Mouse (Mus musculus) intestine, embryonic 15.5 days (tissue): ENCODE measurements around the gene Slc39a11. TPM values are rescaled to one million over a fixed set of nuclear protein-coding genes. Genes with fewer than 3 reads are reported as not detected.

ENCODE experiments used
- ATAC-seq: fragments of 200-750 bp; cut with Nextera tagmentation; 2 replicates; pipeline ENCODE4 v1.8.0; 2017; ENCODE audit warnings: moderate TSS enrichment, moderate library complexity
- H3K27ac ChIP-seq: fragments of 300-500 bp; sonication (generic); 2 replicates; pipeline ENCODE4 v1.5.1; 2015; ENCODE audit warnings: mild to moderate bottlenecking, inconsistent platforms
- H3K27me3 ChIP-seq: fragments of 300-500 bp; sonication (generic); replicated peaks from 2 replicates; pipeline ENCODE4 v1.6.1; 2015; ENCODE audit warnings: inconsistent platforms
- H3K36me3 ChIP-seq: fragments of 300-500 bp; sonication (generic); 2 replicates; pipeline ENCODE4 v1.6.1; 2015; ENCODE audit warnings: inconsistent platforms
- H3K4me1 ChIP-seq: fragments of 300-500 bp; sonication (generic); replicated peaks from 2 replicates; pipeline ENCODE4 v1.6.1; 2015; ENCODE audit warnings: inconsistent platforms
- H3K4me2 ChIP-seq: fragments of 300-500 bp; sonication (generic); replicated peaks from 2 replicates; pipeline ENCODE4 v1.6.1; 2015; ENCODE audit warnings: mild to moderate bottlenecking, inconsistent platforms
- H3K4me3 ChIP-seq: fragments of 300-500 bp; sonication (generic); replicated peaks from 2 replicates; pipeline ENCODE4 v1.5.1; 2015; ENCODE audit warnings: inconsistent platforms
- H3K9ac ChIP-seq: fragments of 300-500 bp; sonication (generic); 2 replicates; pipeline ENCODE4 v1.6.1; 2015; ENCODE audit warnings: inconsistent platforms
- H3K9me3 ChIP-seq: fragments of 300-500 bp; sonication (generic); 2 replicates; pipeline ENCODE4 v1.6.1; 2016; ENCODE audit warnings: inconsistent platforms
- WGBS: fragments of 180-500 bp; shearing (Covaris S2); methylation state at CpG from one replicate; pipeline ENCODE4 v1.1.7; 2015; 5-methylcytosine and 5-hydroxymethylcytosine counted together
- polyA plus RNA-seq: library from polyadenylated mRNA; unstranded; fragments of >200 nt; fragmentation: Nextera tagmentation; extraction: Ambion mirVana; gene quantifications from 2 replicates; pipeline ENCODE4 v1.2.1, GENCODE M21; 2015

Gene Slc39a11
- polyA plus RNA-seq, 1 experiment from 2014 or later = 40.8 TPM

DNA sequence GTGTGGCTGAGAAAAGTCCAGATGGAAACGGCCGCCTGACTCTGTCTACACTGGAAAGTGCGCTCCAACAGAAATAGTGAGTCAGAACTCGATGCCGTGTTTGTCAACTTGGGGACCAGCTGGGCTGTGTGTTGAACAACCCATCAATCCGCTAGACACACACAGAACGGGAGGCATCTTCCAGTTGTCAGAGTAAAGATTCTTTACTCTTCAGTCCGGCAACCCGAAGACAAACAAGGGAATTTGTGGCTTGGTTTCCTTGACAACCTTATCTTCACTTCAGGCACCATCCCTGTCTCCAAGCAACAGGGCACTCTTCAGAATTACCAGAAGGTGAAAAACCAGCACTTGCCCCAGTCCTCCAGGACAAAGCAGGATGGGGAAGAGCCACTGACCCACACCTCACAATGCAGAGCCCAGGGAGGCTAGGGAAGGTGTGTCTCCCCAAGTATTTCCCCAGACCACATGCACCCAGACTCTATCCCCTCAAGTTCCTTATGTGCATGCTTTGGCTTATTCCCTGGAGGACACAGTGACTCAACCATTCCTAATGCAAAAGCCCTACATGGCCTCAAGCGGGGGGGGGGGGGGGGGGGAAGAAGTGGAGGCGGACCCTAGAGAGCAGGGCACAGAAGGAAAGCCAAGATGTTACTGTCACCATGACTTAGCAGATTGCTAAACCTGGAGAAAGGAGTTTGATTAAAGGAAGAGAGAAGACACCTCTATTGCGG is 297.6 kb downstream of the Slc39a11 start:
- Histone ChIP-seq H3K4me2 (no peak overlapping the region), H3K9me3 (no peaks in the 10 kb centered on the region; the same call in 1 of the 2 replicates), H3K36me3 (no peaks in the 10 kb centered on the region), H3K9ac (no peak overlapping the region), H3K4me3 (no peak overlapping the region), H3K27me3 (no peaks in the 10 kb centered on the region), H3K4me1 (no peaks in the 10 kb centered on the region), H3K27ac (no peak overlapping the region)
- 30% methylated on average over 12 of the region's 12 CpGs for WGBS
- no peak for ATAC-seq

GRCm38 (mm10) chr11:113350583-113350982 is 299.3 kb downstream of the Slc39a11 start:
- Histone ChIP-seq H3K4me2 (no peak overlapping the region), H3K9ac (no peak overlapping the region), H3K4me1 (no peaks in the 10 kb centered on the region), H3K27me3 (no peaks in the 10 kb centered on the region), H3K4me3 (no peak overlapping the region), H3K27ac (no peak overlapping the region), H3K9me3 (no peaks in the 10 kb centered on the region; the same call in 1 of the 2 replicates), H3K36me3 (no peaks in the 10 kb centered on the region)
- 96% methylated on average over 4 of the region's 4 CpGs for WGBS
- ATAC-seq = no peak

- Histone ChIP-seq H3K36me3 (no peaks in the 10 kb centered on the region), H3K4me1 (no peaks in the 10 kb centered on the region), H3K4me2 (no peak overlapping the region), H3K27ac (no peak overlapping the region), H3K27me3 (no peaks in the 10 kb centered on the region), H3K9ac (no peak overlapping the region), H3K9me3 (no peaks in the 10 kb centered on the region; the same call in 1 of the 2 replicates), H3K4me3 (no peak overlapping the region)
- 49% methylated on average over 9 of the region's 9 CpGs for WGBS
- no peak for ATAC-seq
Observed at GRCm38 (mm10) chr11:113346895-113347514, 302.9 kb downstream of the Slc39a11 start.

DNA sequence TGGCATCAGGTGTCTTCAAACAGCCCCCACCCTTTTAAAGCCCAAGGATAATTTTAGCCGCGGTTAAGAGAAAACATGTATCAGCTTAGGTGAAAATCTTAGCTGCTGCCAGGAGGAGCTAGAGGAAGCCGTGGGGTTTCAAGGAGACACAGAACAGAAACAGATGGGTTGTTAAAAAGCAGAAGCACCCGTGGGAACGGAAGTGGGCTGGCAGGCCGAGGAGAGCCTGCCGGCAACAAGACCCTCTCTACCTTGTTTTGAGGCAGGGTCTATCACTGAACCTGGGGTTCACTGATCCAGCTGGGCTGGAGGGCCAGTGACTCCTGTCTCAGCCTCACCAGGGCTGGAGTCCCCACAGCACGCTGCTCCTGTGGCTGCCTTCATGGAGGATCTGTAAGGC is 310.1 kb downstream of the Slc39a11 start:
- H3K9me3 ChIP-seq = no peaks in the 10 kb centered on the region
- no peak overlapping the region for H3K4me2 ChIP-seq
- WGBS = 76% methylated on average over 8 of the region's 8 CpGs
- H3K27ac ChIP-seq = no peak overlapping the region
- H3K9ac ChIP-seq = no peak overlapping the region
- no peaks in the 10 kb centered on the region for H3K36me3 ChIP-seq
- H3K27me3 ChIP-seq = no peaks in the 10 kb centered on the region
- no peak overlapping the region for H3K4me3 ChIP-seq
- no peak for ATAC-seq
- H3K4me1 ChIP-seq = no peaks in the 10 kb centered on the region

GRCm38 (mm10) chr11:113338581-113338980 is 311.3 kb downstream of the Slc39a11 start:
- 55% methylated on average over 5 of the region's 5 CpGs for WGBS

GRCm38 (mm10) chr11:113335706-113336105 is 314.2 kb downstream of the Slc39a11 start:
- no peaks in the 10 kb centered on the region for H3K9me3 ChIP-seq
- no peak for ATAC-seq
- WGBS = 84% methylated on average over 5 of the region's 5 CpGs
- H3K4me3 ChIP-seq = no peak overlapping the region
- no peak overlapping the region for H3K27ac ChIP-seq
- no peak overlapping the region for H3K9ac ChIP-seq
- H3K27me3 ChIP-seq = no peaks in the 10 kb centered on the region
- peaks cover 3% of the 10 kb centered on the region; the same call in 1 of the 2 replicates for H3K4me1 ChIP-seq
- no peaks in the 10 kb centered on the region for H3K36me3 ChIP-seq
- H3K4me2 ChIP-seq = no peak overlapping the region

More at GRCm38 (mm10) chr11:113338581-113338980, 311.3 kb downstream of the Slc39a11 start:
- Histone ChIP-seq H3K4me2 (no peak overlapping the region), H3K27me3 (no peaks in the 10 kb centered on the region), H3K9me3 (no peaks in the 10 kb centered on the region), H3K9ac (no peak overlapping the region), H3K36me3 (no peaks in the 10 kb centered on the region), H3K4me3 (no peak overlapping the region), H3K27ac (no peak overlapping the region), H3K4me1 (peaks cover 3% of the 10 kb centered on the region; the same call in 1 of the 2 replicates)
- no peak for ATAC-seq

DNA sequence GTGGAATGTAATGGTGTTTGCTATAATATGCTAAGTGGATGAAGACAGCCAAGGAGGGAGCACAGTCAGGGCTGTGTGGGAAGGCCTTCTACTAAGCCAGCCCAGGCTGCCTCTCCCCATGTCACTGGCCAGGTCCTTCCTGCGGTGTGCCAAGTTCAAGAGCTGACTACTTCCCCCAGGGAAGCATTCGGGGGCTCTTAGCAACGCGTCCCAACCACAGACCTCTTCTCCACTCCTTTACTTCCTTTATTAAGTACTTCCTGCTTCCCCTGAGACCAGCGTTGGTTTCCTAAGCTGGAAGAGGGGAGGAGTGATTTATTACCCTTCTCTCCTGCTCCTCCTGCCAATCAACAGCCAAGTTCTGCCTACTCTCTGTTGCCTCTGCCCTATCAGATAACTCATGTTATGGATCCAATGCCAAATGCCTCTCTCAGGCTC is 315.4 kb downstream of the Slc39a11 start:
- H3K4me2 ChIP-seq = no peak overlapping the region
- H3K4me3 ChIP-seq = no peak overlapping the region
- H3K4me1 ChIP-seq = peaks cover 3% of the 10 kb centered on the region; the same call in 1 of the 2 replicates
- no peaks in the 10 kb centered on the region for H3K27me3 ChIP-seq
- WGBS = 49% methylated on average over 5 of the region's 5 CpGs
- H3K9ac ChIP-seq = no peak overlapping the region
- H3K36me3 ChIP-seq = no peaks in the 10 kb centered on the region
- ATAC-seq = 0 out of 2 replicates have a peak, but pooled peaks have one; percentile 31
- H3K27ac ChIP-seq = no peak overlapping the region
- H3K9me3 ChIP-seq = no peaks in the 10 kb centered on the region

DNA sequence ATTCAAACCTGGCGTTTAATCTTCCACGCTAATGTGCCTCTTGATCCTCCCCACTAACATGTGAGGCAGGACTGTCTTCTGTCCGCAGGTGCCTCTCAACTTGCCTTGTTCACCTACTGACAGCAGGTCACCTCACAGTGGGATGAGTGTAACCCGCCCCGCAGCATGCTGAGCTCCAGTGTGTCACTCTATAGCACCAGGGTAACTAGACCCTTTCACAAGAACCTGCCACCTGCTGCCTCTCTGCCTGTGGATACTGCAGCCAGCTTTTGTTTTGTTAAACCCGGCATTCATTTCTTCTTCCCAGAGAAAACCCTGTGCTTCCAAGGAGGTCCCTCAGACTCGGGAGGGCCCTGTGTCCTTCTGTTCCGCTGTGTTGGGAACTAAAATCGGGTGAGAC is 316.3 kb downstream of the Slc39a11 start:
- Histone ChIP-seq H3K4me1 (peaks cover 3% of the 10 kb centered on the region; the same call in 1 of the 2 replicates), H3K9me3 (no peaks in the 10 kb centered on the region), H3K4me2 (no peak overlapping the region), H3K27ac (no peak overlapping the region), H3K4me3 (no peak overlapping the region), H3K27me3 (no peaks in the 10 kb centered on the region), H3K36me3 (no peaks in the 10 kb centered on the region), H3K9ac (no peak overlapping the region)
- ATAC-seq = no peak
- WGBS = 79% methylated on average over 9 of the region's 9 CpGs

DNA sequence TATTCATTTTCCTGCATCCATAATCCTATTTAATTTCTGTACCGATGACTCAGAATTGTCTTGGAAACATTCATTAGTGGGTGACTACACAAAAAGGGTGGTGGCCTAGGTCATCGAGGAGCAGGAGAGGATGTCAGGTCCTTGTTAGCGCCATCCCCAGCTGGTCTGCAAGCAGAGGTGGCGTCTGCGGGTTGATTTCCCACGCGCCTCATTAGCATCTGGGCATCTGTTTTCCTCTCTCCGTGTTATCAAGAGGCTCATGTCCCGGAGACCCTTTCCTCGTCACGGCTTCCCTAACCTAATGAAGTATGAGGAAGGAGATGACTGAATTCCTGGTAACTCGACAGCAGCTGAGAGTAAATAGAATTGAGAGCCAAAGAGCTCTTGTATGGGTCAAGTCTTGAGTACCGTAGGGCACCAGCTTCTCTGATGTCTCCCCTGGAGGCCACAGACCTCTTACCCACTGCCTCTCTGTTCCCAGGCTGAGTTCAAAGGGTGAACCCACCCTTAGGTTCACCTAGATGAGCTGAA is 319.8 kb downstream of the Slc39a11 start:
- Histone ChIP-seq H3K27me3 (no peaks in the 10 kb centered on the region), H3K27ac (no peak overlapping the region), H3K9me3 (no peaks in the 10 kb centered on the region), H3K9ac (no peak overlapping the region), H3K4me3 (no peak overlapping the region), H3K4me1 (peaks cover 5% of the 10 kb centered on the region; the same call in 1 of the 2 replicates), H3K36me3 (no peaks in the 10 kb centered on the region), H3K4me2 (no peak overlapping the region)
- 81% methylated on average over 13 of the region's 13 CpGs for WGBS
- no peak for ATAC-seq

- H3K9me3 ChIP-seq = no peaks in the 10 kb centered on the region
- H3K4me3 ChIP-seq = no peak overlapping the region
- no peak overlapping the region for H3K4me2 ChIP-seq
- H3K27ac ChIP-seq = no peak overlapping the region
- no peak overlapping the region for H3K9ac ChIP-seq
- no peaks in the 10 kb centered on the region for H3K36me3 ChIP-seq
- WGBS = 65% methylated on average over 3 of the region's 3 CpGs
- no peak for ATAC-seq
- no peaks in the 10 kb centered on the region for H3K27me3 ChIP-seq
- H3K4me1 ChIP-seq = 0 out of 2 replicates have a peak, but pooled peaks cover 2% of the 10 kb centered on the region
Observed at GRCm38 (mm10) chr11:113327499-113328062, 322.3 kb downstream of the Slc39a11 start.

GRCm38 (mm10) chr11:113326387-113327011 is 323.4 kb downstream of the Slc39a11 start:
- Histone ChIP-seq H3K4me1 (0 out of 2 replicates have a peak, but pooled peaks cover 2% of the 10 kb centered on the region), H3K27me3 (no peaks in the 10 kb centered on the region), H3K36me3 (no peaks in the 10 kb centered on the region), H3K4me3 (peak overlapping the region; percentile 19; the same call in 1 of the 2 replicates), H3K9me3 (no peaks in the 10 kb centered on the region), H3K9ac (0 out of 2 replicates have a peak overlapping the region, but pooled peaks have one; percentile 13), H3K27ac (no peak overlapping the region), H3K4me2 (peak overlapping the region; percentile 53)
- WGBS = 29% methylated on average over 18 of the region's 18 CpGs
- 0 out of 2 replicates have a peak, but pooled peaks have one; percentile 68 for ATAC-seq

- 91% methylated on average over 3 of the region's 3 CpGs for WGBS
- H3K36me3 ChIP-seq = no peaks in the 10 kb centered on the region
- no peaks in the 10 kb centered on the region for H3K27me3 ChIP-seq
- no peak overlapping the region for H3K4me3 ChIP-seq
- ATAC-seq = no peak
- H3K4me2 ChIP-seq = no peak overlapping the region
- no peak overlapping the region for H3K27ac ChIP-seq
- H3K9me3 ChIP-seq = no peaks in the 10 kb centered on the region
- H3K9ac ChIP-seq = no peak overlapping the region
- H3K4me1 ChIP-seq = no peaks in the 10 kb centered on the region
Observed at GRCm38 (mm10) chr11:113321601-113322000, 328.3 kb downstream of the Slc39a11 start.
